Mouse (Mus musculus) left cerebral cortex, adult 8-10 months (tissue): ENCODE measurements around the gene Tmcc1. TPM values are rescaled to one million over a fixed set of nuclear protein-coding genes. Genes with fewer than 3 reads are reported as not detected.
A peak's percentile ranks its signal among the peaks of the same experiment; 100 is the strongest.
"Not testable (repeated sequence)": the region's sequence is repeated elsewhere in the genome, so short reads cannot be mapped to it uniquely, and the experiment has no call there.

Source experiments
- DNase-seq, 2 experiments: peaks; one replicate each; pipeline ENCODE4 v3.0.0; 2022; ENCODE audit warnings: low spot score in 2 of 2
- total RNA-seq, 4 experiments: library from RNA; stranded (reverse); gene quantifications; 2 replicates each; pipeline ENCODE4 v1.2.4; 2022

Gene Tmcc1
- total RNA-seq: 10 to 100 TPM; 65.1 to 76.5 (median 75.6) TPM

- DNase-seq: peak; percentile 97 to 98
Observed at GRCm38 (mm10) chr6:116193394-116194393, at the start of gene Tmcc1. TSS of gene Tmcc1 (minus strand) at chr6:116193486.

GRCm38 (mm10) chr6:116240371-116240770 is 47.1 kb upstream of the Tmcc1 start:
- no peak for DNase-seq

GRCm38 (mm10) chr6:116238083-116238482 is 44.8 kb upstream of the Tmcc1 start:
- DNase-seq: no peak

- no peak for DNase-seq
Observed at GRCm38 (mm10) chr6:116235336-116235735, 42.0 kb upstream of the Tmcc1 start.

- DNase-seq: not testable (repeated sequence)
Observed at GRCm38 (mm10) chr6:116234821-116235220, 41.5 kb upstream of the Tmcc1 start.

GRCm38 (mm10) chr6:116228785-116229525 is 35.7 kb upstream of the Tmcc1 start:
- DNase-seq: peak; percentile 39 to 50

GRCm38 (mm10) chr6:116227767-116228166 is 34.5 kb upstream of the Tmcc1 start:
- no peak for DNase-seq

- peak; percentile 94 to 96 for DNase-seq
Observed at GRCm38 (mm10) chr6:116207729-116208534, 14.6 kb upstream of the Tmcc1 start, which contains the start of gene Washc2. TSS of gene Washc2 (plus strand) at chr6:116208038.

GRCm38 (mm10) chr6:116199682-116200081 is 6.4 kb upstream of the Tmcc1 start:
- DNase-seq: no peak

- DNase-seq: no peak
Observed at GRCm38 (mm10) chr6:116198173-116198572, 4.9 kb upstream of the Tmcc1 start.

- no peak for DNase-seq
Observed at GRCm38 (mm10) chr6:116195811-116196210, 2.5 kb upstream of the Tmcc1 start.

GRCm38 (mm10) chr6:116192809-116193311 is 426 bp downstream of the Tmcc1 start:
- peak in 1 of 2 experiments; percentile 46 for DNase-seq

GRCm38 (mm10) chr6:116189417-116189816 is 3.9 kb downstream of the Tmcc1 start:
- DNase-seq: no peak

GRCm38 (mm10) chr6:116186485-116186884 is 6.8 kb downstream of the Tmcc1 start:
- DNase-seq: no peak

- DNase-seq: no peak
Observed at GRCm38 (mm10) chr6:116183509-116183908, 9.8 kb downstream of the Tmcc1 start.

GRCm38 (mm10) chr6:116180731-116181130 is 12.6 kb downstream of the Tmcc1 start:
- no peak for DNase-seq

- DNase-seq: no peak
Observed at GRCm38 (mm10) chr6:116178376-116178775, 14.9 kb downstream of the Tmcc1 start.

- DNase-seq: not testable (repeated sequence)
Observed at GRCm38 (mm10) chr6:116173511-116174099, 19.7 kb downstream of the Tmcc1 start.

GRCm38 (mm10) chr6:116166383-116166782 is 26.9 kb downstream of the Tmcc1 start:
- no peak for DNase-seq

- DNase-seq: no peak
Observed at GRCm38 (mm10) chr6:116154854-116155624, 38.2 kb downstream of the Tmcc1 start.
